Mouse (Mus musculus) cortical plate, adult 2 months (tissue): Measurements from ENCODE around the gene Npas3.

Source experiments
- CTCF ChIP-seq: fragments of 200-500 bp; IDR thresholded peaks from 2 replicates; pipeline ENCODE4 v1.5.1; 2011; ENCODE audit warnings: mild to moderate bottlenecking, control low read depth, low read length; ENCODE audit not compliant: insufficient read depth; ENCODE audit errors: extremely low read depth
- POLR2A ChIP-seq: fragments of 200-500 bp; IDR thresholded peaks from 2 replicates; pipeline ENCODE4 v1.6.1; 2011; ENCODE audit warnings: mild to moderate bottlenecking, low read length, control low read depth; ENCODE audit not compliant: insufficient read depth; ENCODE audit errors: extremely low read depth

GRCm38 (mm10) chr12:54049926-54050325, 801.4 kb downstream of the Npas3 start:
- TF ChIP-seq CTCF (no peak), POLR2A (no peak)
